Mouse (Mus musculus) neural tube, embryonic 15.5 days (tissue): Measurements from ENCODE around the gene Klhl32. TPM values are rescaled to one million over a fixed set of nuclear protein-coding genes. Genes with fewer than 3 reads are reported as not detected.

Experiments
- ATAC-seq: fragments of 200-750 bp; cut with Nextera tagmentation; 2 replicates; pipeline ENCODE4 v1.8.0; 2017; ENCODE audit warnings: mild to moderate bottlenecking, moderate TSS enrichment, moderate library complexity; ENCODE audit not compliant: low FRiP score
- H3K27ac ChIP-seq: fragments of 300-500 bp; sonication (generic); replicated peaks from 2 replicates; pipeline ENCODE4 v1.5.1; 2015; ENCODE audit warnings: mild to moderate bottlenecking, inconsistent platforms
- H3K27me3 ChIP-seq: fragments of 300-500 bp; sonication (generic); replicated peaks from 2 replicates; pipeline ENCODE4 v1.6.1; 2015; ENCODE audit warnings: inconsistent platforms
- H3K36me3 ChIP-seq: fragments of 300-500 bp; sonication (generic); 2 replicates; pipeline ENCODE4 v1.6.1; 2015; ENCODE audit warnings: inconsistent platforms
- H3K4me1 ChIP-seq: fragments of 300-500 bp; sonication (generic); 2 replicates; pipeline ENCODE4 v1.6.1; 2015; ENCODE audit warnings: inconsistent platforms
- H3K4me2 ChIP-seq: fragments of 300-500 bp; sonication (generic); 2 replicates; pipeline ENCODE4 v1.6.1; 2015; ENCODE audit warnings: inconsistent platforms, mild to moderate bottlenecking, moderate library complexity
- H3K4me3 ChIP-seq: fragments of 300-500 bp; sonication (generic); replicated peaks from 2 replicates; pipeline ENCODE4 v1.5.1; 2015; ENCODE audit warnings: mild to moderate bottlenecking, inconsistent platforms
- H3K9ac ChIP-seq: fragments of 300-500 bp; sonication (generic); replicated peaks from 2 replicates; pipeline ENCODE4 v1.6.1; 2015; ENCODE audit warnings: mild to moderate bottlenecking, inconsistent platforms
- H3K9me3 ChIP-seq: fragments of 300-500 bp; sonication (generic); replicated peaks from 2 replicates; pipeline ENCODE4 v1.6.1; 2016; ENCODE audit warnings: inconsistent platforms
- WGBS: fragments of 180-500 bp; shearing (Covaris S2); methylation state at CpG from one replicate; pipeline ENCODE4 v1.1.7; 2015; ENCODE audit warnings: mixed read lengths; 5-methylcytosine and 5-hydroxymethylcytosine counted together
- polyA plus RNA-seq: library from polyadenylated mRNA; unstranded; fragments of >200 nt; fragmentation: Nextera tagmentation; extraction: Ambion mirVana; gene quantifications from 2 replicates; pipeline ENCODE4 v1.2.1, GENCODE M21; 2015

Klhl32 gene
- polyA plus RNA-seq, 1 experiment from 2014 or later, result 36.0 TPM

DNA sequence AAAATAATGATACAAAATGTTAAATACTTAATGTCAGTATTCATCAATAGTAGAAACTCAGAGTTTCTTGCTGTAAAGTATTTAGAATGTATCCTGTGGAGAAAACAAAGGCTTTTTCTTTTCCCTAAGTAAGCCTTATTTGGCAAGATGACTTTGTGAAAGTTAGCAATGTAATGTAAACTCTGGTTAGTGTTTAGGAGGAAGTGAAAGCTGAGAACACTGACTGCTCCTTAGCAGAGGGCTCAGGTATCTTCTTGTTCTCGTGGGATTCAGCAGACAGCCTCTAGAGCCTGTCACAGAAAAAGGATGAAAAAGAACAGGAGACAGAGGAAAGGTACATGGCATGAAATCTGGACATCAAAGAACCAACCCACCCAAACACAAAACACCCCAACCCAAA is 268.6 kb downstream of the Klhl32 start:
- H3K4me3 ChIP-seq, result no peak overlapping the region
- H3K4me1 ChIP-seq, result no peaks in the 10 kb centered on the region
- H3K9me3 ChIP-seq, result no peaks in the 10 kb centered on the region
- no peak overlapping the region for H3K27ac ChIP-seq
- no peaks in the 10 kb centered on the region for H3K27me3 ChIP-seq
- H3K4me2 ChIP-seq, result no peak overlapping the region
- H3K9ac ChIP-seq, result no peak overlapping the region
- no peaks in the 10 kb centered on the region for H3K36me3 ChIP-seq
- WGBS, result 73% methylated on average over 1 of the region's 1 CpGs
- no peak for ATAC-seq

DNA sequence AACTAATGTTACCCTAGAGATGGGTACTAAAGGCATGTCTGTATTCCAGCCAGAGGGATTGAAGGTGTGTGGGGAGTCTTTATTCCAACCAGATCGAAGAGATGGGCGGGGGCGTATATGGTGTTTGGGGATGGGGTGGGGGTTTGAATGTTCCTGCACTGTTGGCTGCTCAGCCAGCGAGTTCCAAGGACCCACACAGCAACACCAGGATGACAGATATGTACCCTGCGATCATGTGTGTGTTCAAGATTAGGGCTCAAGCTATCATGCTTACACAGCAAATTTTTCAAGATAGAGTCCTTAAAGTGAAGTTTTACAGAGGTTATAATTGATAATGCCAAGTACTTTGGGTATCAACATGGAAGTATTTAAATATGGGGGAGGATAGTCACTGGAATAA is 273.3 kb downstream of the Klhl32 start:
- Histone ChIP-seq H3K36me3 (no peaks in the 10 kb centered on the region), H3K4me3 (no peak overlapping the region), H3K27me3 (no peaks in the 10 kb centered on the region), H3K9ac (no peak overlapping the region), H3K4me1 (no peaks in the 10 kb centered on the region), H3K27ac (no peak overlapping the region), H3K9me3 (no peaks in the 10 kb centered on the region), H3K4me2 (no peak overlapping the region)
- 90% methylated on average over 5 of the region's 5 CpGs for WGBS
- ATAC-seq, result no peak

DNA sequence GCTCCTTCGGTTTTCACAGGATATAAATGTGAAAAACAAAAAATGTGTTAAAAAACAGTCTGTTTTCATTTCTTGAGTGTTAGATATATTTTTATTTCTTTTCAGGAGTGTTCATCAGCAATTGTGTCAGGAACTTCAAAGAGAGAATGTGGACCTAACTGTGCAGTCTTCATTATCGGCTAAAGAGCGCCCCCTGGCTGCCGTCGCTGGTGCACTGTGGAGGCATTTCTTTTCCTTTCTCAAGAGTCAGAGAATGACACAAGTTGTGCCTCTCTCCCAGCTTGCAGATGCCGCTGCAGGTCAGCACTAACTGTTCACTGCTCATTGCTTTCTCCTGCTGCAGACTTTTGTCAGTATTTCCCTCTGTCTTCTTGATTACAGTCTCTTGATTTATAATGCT is 276.6 kb downstream of the Klhl32 start:
- H3K4me3 ChIP-seq, result no peak overlapping the region
- no peak overlapping the region for H3K4me2 ChIP-seq
- no peaks in the 10 kb centered on the region for H3K9me3 ChIP-seq
- H3K4me1 ChIP-seq, result no peaks in the 10 kb centered on the region
- no peaks in the 10 kb centered on the region for H3K27me3 ChIP-seq
- H3K27ac ChIP-seq, result no peak overlapping the region
- no peaks in the 10 kb centered on the region for H3K36me3 ChIP-seq
- WGBS, result 17% methylated on average over 6 of the region's 6 CpGs
- H3K9ac ChIP-seq, result no peak overlapping the region
- ATAC-seq, result peak; percentile 86

DNA sequence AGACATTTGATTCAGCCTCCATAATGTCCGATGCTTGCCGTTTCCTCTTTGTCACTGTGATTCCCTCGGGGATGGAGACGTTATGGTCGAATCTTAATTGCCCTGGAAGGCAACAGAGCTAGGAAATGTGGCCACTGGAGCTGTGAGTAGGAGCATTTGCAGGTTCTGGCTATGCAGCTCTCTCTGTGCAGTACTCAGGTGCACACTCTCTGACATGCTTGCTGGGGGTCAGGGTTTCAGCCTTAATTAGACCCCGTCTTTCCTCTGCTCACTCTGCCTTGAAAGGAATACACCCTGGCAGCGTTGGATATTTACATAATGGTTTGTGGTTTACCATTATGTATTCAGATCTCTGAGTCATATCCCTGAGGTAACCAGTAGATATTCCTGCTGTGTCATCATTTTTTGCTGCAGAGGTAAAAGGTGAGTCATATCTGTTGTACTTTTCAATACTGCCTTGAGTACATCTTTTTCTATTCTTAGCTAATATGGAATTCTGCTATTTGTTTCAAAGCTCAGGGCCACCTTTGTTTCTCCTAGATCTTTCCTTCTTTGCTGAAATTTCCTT is 281.9 kb downstream of the Klhl32 start:
- Histone ChIP-seq H3K4me2 (no peak overlapping the region), H3K36me3 (no peaks in the 10 kb centered on the region), H3K4me3 (no peak overlapping the region), H3K9ac (no peak overlapping the region), H3K27me3 (no peaks in the 10 kb centered on the region), H3K4me1 (no peaks in the 10 kb centered on the region), H3K27ac (no peak overlapping the region), H3K9me3 (no peaks in the 10 kb centered on the region)
- ATAC-seq, result no peak
- 45% methylated on average over 7 of the region's 7 CpGs for WGBS

DNA sequence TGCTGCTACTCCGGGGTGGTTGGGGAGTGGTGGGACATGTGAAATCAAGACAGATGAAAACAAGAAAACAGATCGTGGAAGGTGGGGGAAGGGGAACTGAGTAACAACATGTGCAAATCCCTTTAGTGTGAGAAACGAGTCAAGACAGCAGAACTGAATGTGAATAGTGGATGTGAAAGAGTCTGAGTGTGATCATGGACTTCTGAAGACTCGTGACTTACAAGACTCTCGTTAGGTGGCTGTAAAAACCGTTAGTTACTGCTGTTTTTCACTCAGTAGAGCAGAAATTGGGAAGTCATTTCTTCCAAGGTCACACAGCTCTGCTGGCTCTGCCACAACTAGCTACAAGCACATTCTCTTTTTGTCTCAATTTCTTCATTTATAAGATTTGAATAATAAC is 282.9 kb downstream of the Klhl32 start:
- no peak overlapping the region for H3K4me2 ChIP-seq
- no peak overlapping the region for H3K27ac ChIP-seq
- ATAC-seq, result no peak
- no peaks in the 10 kb centered on the region for H3K27me3 ChIP-seq
- 59% methylated on average over 6 of the region's 6 CpGs for WGBS
- no peak overlapping the region for H3K4me3 ChIP-seq
- H3K9me3 ChIP-seq, result no peaks in the 10 kb centered on the region
- no peaks in the 10 kb centered on the region for H3K36me3 ChIP-seq
- no peaks in the 10 kb centered on the region for H3K4me1 ChIP-seq
- no peak overlapping the region for H3K9ac ChIP-seq

Other genes with a start within 250 kb of the Klhl32 start
- gene Ndufaf4, start 47.0 kb upstream of the Klhl32 start, polyA plus RNA-seq, result 65.7 and 69.7 TPM in 2 replicates
- gene Gpr63, start 115.3 kb upstream of the Klhl32 start, polyA plus RNA-seq, result 1.3 and 2.3 TPM in 2 replicates